Mouse (Mus musculus) heart, adult 2 months (tissue): ENCODE results near the gene Gm10203. TPM values are rescaled to one million over a fixed set of nuclear protein-coding genes. Genes with fewer than 3 reads are reported as not detected.
"Not testable (repeated sequence)": the region's sequence is repeated elsewhere in the genome, so short reads cannot be mapped to it uniquely, and the experiment has no call there.

ENCODE experiments used
- DNase-seq, 2 experiments: peaks; one replicate each; pipeline ENCODE4 v3.0.0; 2021
- H3K27ac ChIP-seq: fragments of 200-600 bp; 2 replicates; pipeline ENCODE4 v1.8.1; 2022
- H3K27me3 ChIP-seq: fragments of 200-500 bp; 2 replicates; pipeline ENCODE4 v1.6.1; 2012; ENCODE audit warnings: mild to moderate bottlenecking, low read length, inconsistent platforms, mixed read lengths; ENCODE audit not compliant: control insufficient read depth, insufficient read depth
- H3K36me3 ChIP-seq: fragments of 200-500 bp; 2 replicates; pipeline ENCODE4 v1.6.1; 2012; ENCODE audit warnings: low read length, inconsistent platforms; ENCODE audit not compliant: control insufficient read depth, insufficient read depth
- H3K4me1 ChIP-seq: fragments of 200-500 bp; 2 replicates; pipeline ENCODE4 v1.6.1; 2011; ENCODE audit warnings: low read length; ENCODE audit not compliant: control insufficient read depth, insufficient read depth
- H3K4me3 ChIP-seq: fragments of 200-600 bp; 2 replicates; pipeline ENCODE4 v1.8.1; 2022
- H3K79me2 ChIP-seq: fragments of 200-500 bp; replicated peaks from 2 replicates; pipeline ENCODE4 v1.6.1; 2012; ENCODE audit warnings: mild to moderate bottlenecking, inconsistent platforms, low read length, moderate library complexity, mixed read lengths; ENCODE audit not compliant: control insufficient read depth, insufficient read depth
- H3K9ac ChIP-seq: fragments of 200-500 bp; 2 replicates; pipeline ENCODE4 v1.6.1; 2012; ENCODE audit warnings: low read depth, mild to moderate bottlenecking, control low read depth, inconsistent platforms, low read length, mixed read lengths
- CTCF ChIP-seq: fragments of 200-600 bp; IDR thresholded peaks from 2 replicates; pipeline ENCODE4 v1.8.1; 2022; ENCODE audit warnings: antibody characterized with exemption, mild to moderate bottlenecking, moderate library complexity
- EP300 ChIP-seq: fragments of 200-500 bp; IDR thresholded peaks from 2 replicates; pipeline ENCODE4 v1.6.1; 2011; ENCODE audit warnings: low read depth, low read length, control low read depth; ENCODE audit not compliant: insufficient read depth
- POLR2A ChIP-seq: fragments of 200-500 bp; IDR thresholded peaks from 2 replicates; pipeline ENCODE4 v1.6.1; 2011; ENCODE audit warnings: mild to moderate bottlenecking, low read depth, low read length, control low read depth; ENCODE audit not compliant: insufficient read depth
- WGBS: fragments of 180-500 bp; shearing (Covaris S2); methylation state at CpG from one replicate; pipeline ENCODE4 v1.1.7; 2018; 5-methylcytosine and 5-hydroxymethylcytosine counted together
- intact Hi-C: fragments of 180-260 bp; cut with DNase I; formaldehyde crosslinking; loops from one replicate; pipeline ENCODE4 v1.15.1; 2025
- polyA plus RNA-seq: library from polyadenylated mRNA; depleted of rRNA; stranded (reverse); fragments of >200 nt; gene quantifications from 2 replicates; pipeline ENCODE4 v1.2.3, GENCODE M21; 2012
- total RNA-seq, 2 experiments: library from RNA; stranded (reverse); gene quantifications; 2 replicates each; pipeline ENCODE4 v1.2.3; 2021

The Gm10203 gene
- total and polyA plus RNA-seq, 3 experiments = not detected

GRCm38 (mm10) chr6:149148436-149149229 lies 18.7 kb downstream of the Gm10203 start:
- no peaks in the 10 kb centered on the region for H3K4me1 ChIP-seq
- H3K9ac ChIP-seq = no peak overlapping the region
- H3K27me3 ChIP-seq = no peaks in the 10 kb centered on the region
- TF ChIP-seq EP300 (no peak), CTCF (no peak), POLR2A (no peak)
- no peak overlapping the region for H3K4me3 ChIP-seq
- intact Hi-C loops = no loop called here
- no peak overlapping the region for H3K27ac ChIP-seq
- no peaks in the 10 kb centered on the region for H3K79me2 ChIP-seq
- DNase-seq = no peak
- H3K36me3 ChIP-seq = peaks cover 7% of the 10 kb centered on the region
- WGBS = 83% methylated on average over 7 of the region's 7 CpGs

- H3K27ac ChIP-seq = no peak overlapping the region
- no peak overlapping the region for H3K9ac ChIP-seq
- intact Hi-C loops = no loop called here
- H3K36me3 ChIP-seq = peaks cover 5% of the 10 kb centered on the region
- H3K79me2 ChIP-seq = no peaks in the 10 kb centered on the region
- TF ChIP-seq POLR2A = no peak
- TF ChIP-seq EP300 = no peak
- TF ChIP-seq CTCF = no peak
- H3K4me1 ChIP-seq = no peaks in the 10 kb centered on the region
- DNase-seq = no peak
- H3K4me3 ChIP-seq = no peak overlapping the region
- 92% methylated on average over 2 of the region's 2 CpGs for WGBS
- no peaks in the 10 kb centered on the region for H3K27me3 ChIP-seq
Measured at GRCm38 (mm10) chr6:149152119-149152518, 22.1 kb downstream of the Gm10203 start.

GRCm38 (mm10) chr6:149153473-149154115 lies 23.6 kb downstream of the Gm10203 start:
- no peak overlapping the region for H3K9ac ChIP-seq
- no peaks in the 10 kb centered on the region for H3K27me3 ChIP-seq
- H3K27ac ChIP-seq = no peak overlapping the region
- intact Hi-C loops = no loop called here
- no peak overlapping the region for H3K4me3 ChIP-seq
- 58% methylated on average over 6 of the region's 6 CpGs for WGBS
- TF ChIP-seq POLR2A (no peak), EP300 (no peak), CTCF (no peak)
- DNase-seq = no peak
- no peaks in the 10 kb centered on the region for H3K79me2 ChIP-seq
- peaks cover 2% of the 10 kb centered on the region for H3K36me3 ChIP-seq
- H3K4me1 ChIP-seq = no peaks in the 10 kb centered on the region

GRCm38 (mm10) chr6:149154116-149155030 lies 24.4 kb downstream of the Gm10203 start:
- Histone ChIP-seq H3K36me3 (peaks cover 2% of the 10 kb centered on the region), H3K79me2 (no peaks in the 10 kb centered on the region)
- 36% methylated on average over 8 of the region's 8 CpGs for WGBS

GRCm38 (mm10) chr6:149155031-149155841 lies 25.3 kb downstream of the Gm10203 start:
- intact Hi-C loops = no loop called here
- no peaks in the 10 kb centered on the region for H3K27me3 ChIP-seq
- TF ChIP-seq CTCF (no peak), EP300 (no peak), POLR2A (no peak)
- H3K9ac ChIP-seq = no peak overlapping the region
- H3K79me2 ChIP-seq = no peaks in the 10 kb centered on the region
- no peak for DNase-seq
- 54% methylated on average over 3 of the region's 3 CpGs for WGBS
- no peaks in the 10 kb centered on the region for H3K4me1 ChIP-seq
- no peak overlapping the region for H3K27ac ChIP-seq
- H3K36me3 ChIP-seq = peaks cover 2% of the 10 kb centered on the region
- no peak overlapping the region for H3K4me3 ChIP-seq

More at GRCm38 (mm10) chr6:149154116-149155030, 24.4 kb downstream of the Gm10203 start:
- Histone ChIP-seq H3K27me3 (no peaks in the 10 kb centered on the region), H3K4me3 (no peak overlapping the region), H3K9ac (no peak overlapping the region), H3K27ac (no peak overlapping the region), H3K4me1 (no peaks in the 10 kb centered on the region)
- intact Hi-C loops = no loop called here
- no peak for DNase-seq
- TF ChIP-seq POLR2A (no peak), EP300 (no peak), CTCF (no peak)

GRCm38 (mm10) chr6:149167038-149167437 lies 37.1 kb downstream of the Gm10203 start:
- Histone ChIP-seq H3K27ac (peak overlapping the region; percentile 78), H3K36me3 (peaks cover 14% of the 10 kb centered on the region)
- H3K79me2 ChIP-seq, H3K27me3 ChIP-seq, H3K4me3 ChIP-seq, intact Hi-C loops, H3K4me1 ChIP-seq, H3K9ac ChIP-seq: not testable (repeated sequence)
- peak in 1 of 2 experiments; percentile 55 for DNase-seq
- 37% methylated on average over 3 of the region's 4 CpGs for WGBS
